Mouse (Mus musculus) ovary, adult 18-20 months (tissue): ENCODE results near the gene Gmppb.
A peak's percentile ranks its signal among the peaks of the same experiment; 100 is the strongest.

ENCODE experiments used
- DNase-seq: peaks from one replicate; pipeline ENCODE4 v3.0.0; 2022; ENCODE audit warnings: low spot score, mixed read lengths

Gene Gmppb

GRCm38 (mm10) chr9:108073141-108073930 is 24.3 kb downstream of the Gmppb start:
- DNase-seq: no peak

- DNase-seq: no peak
Measured at GRCm38 (mm10) chr9:108080168-108080567, 31.1 kb downstream of the Gmppb start, which contains the start of gene Mst1. Gene Mst1 (plus strand): TSS chr9:108080436.

GRCm38 (mm10) chr9:108082549-108082948 is 33.5 kb downstream of the Gmppb start:
- DNase-seq: no peak

- DNase-seq: no peak
Measured at GRCm38 (mm10) chr9:108082988-108083431, 34.0 kb downstream of the Gmppb start, which contains the start of gene Rnf123. Gene Rnf123 (minus strand): TSS chr9:108083346.

GRCm38 (mm10) chr9:108083561-108083960 is 34.5 kb downstream of the Gmppb start:
- DNase-seq: no peak

GRCm38 (mm10) chr9:108085261-108085660 is 36.2 kb downstream of the Gmppb start:
- no peak for DNase-seq

GRCm38 (mm10) chr9:108090611-108091120 is 41.6 kb downstream of the Gmppb start:
- no peak for DNase-seq

GRCm38 (mm10) chr9:108093586-108093985 is 44.5 kb downstream of the Gmppb start:
- DNase-seq: no peak

- peak; percentile 91 for DNase-seq
Measured at GRCm38 (mm10) chr9:108094184-108094941, 45.3 kb downstream of the Gmppb start, which contains the start of gene Apeh. Gene Apeh (minus strand): TSS chr9:108094606.

GRCm38 (mm10) chr9:108094998-108095411 is 46.0 kb downstream of the Gmppb start:
- no peak for DNase-seq

GRCm38 (mm10) chr9:108095518-108095917 is 46.5 kb downstream of the Gmppb start:
- no peak for DNase-seq

GRCm38 (mm10) chr9:108095949-108096712 is 47.1 kb downstream of the Gmppb start:
- no peak for DNase-seq

- DNase-seq: no peak
Measured at GRCm38 (mm10) chr9:108099619-108100018, 50.6 kb downstream of the Gmppb start.
